ENCODE assay signal across 26 mouse cellular contexts in the genomic region with DNA sequence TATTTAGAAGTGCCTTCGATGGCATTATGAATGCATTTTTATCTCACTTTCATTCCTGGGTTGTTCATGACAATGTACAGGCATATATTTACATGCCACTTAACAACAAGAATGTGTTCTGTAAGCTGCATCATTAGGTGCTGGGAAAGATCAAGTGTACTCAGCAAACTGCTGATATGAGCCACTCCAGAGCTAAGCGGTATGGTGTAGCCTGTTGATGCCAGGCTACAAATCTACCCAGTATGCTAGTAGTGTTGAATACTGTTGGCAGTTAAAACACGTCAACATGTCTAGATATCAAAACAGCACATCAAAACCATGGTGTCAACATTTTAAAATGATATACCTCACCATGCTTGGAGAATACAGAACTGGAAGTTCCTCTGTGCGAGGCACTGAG.
DNase-seq lines count a peak whose midpoint lies in the region; ATAC-seq and TF ChIP-seq lines count a peak whose summit lies in the region.
"Had no signal": no experiment of that assay in that cellular context is flagged by ENCODE, and none has a peak within 500 bp of the region (broad histone marks: within the 10 kb centered on the region; RNA-seq: fewer than 3 reads in every experiment).

No protein-coding gene starts in this region.

- intact Hi-C loops in heart, postnatal 25 days (cut with DNase I), result no loop called here

- no peak for TF ChIP-seq CTCF in lung, postnatal 0 days (IDR thresholded peaks at IDR 0.05)

- H3K4me1 ChIP-seq in heart, embryonic 10.5 days, result peaks cover 3% of the 10 kb centered on the region; the same call in 1 of the 2 replicates
- H3K4me1 ChIP-seq in heart, embryonic 13.5 days, result peaks cover 33% of the 10 kb centered on the region
- peaks cover 15% of the 10 kb centered on the region for H3K4me1 ChIP-seq in heart, embryonic 16.5 days (ENCODE audit: control insufficient read depth, insufficient read depth, low read length)
- H3K4me1 ChIP-seq in lung, postnatal 0 days (ENCODE audit: insufficient read depth, low read depth, low read length), result no peaks in the 10 kb centered on the region

- peak overlapping the region; percentile 34 for H3K4me2 ChIP-seq in heart, embryonic 13.5 days
- 0 out of 2 replicates have a peak overlapping the region, but pooled peaks have one; percentile 10 for H3K4me2 ChIP-seq in heart, embryonic 16.5 days (ENCODE audit: low read depth, low read length)
- H3K4me2 ChIP-seq in lung, postnatal 0 days (replicated peaks; ENCODE audit: low read depth, low read length), result no peak overlapping the region
- H3K4me2 ChIP-seq: hindbrain, embryonic 14.5 days had no signal

- H3K36me3 ChIP-seq in heart, embryonic 10.5 days, result no peaks in the 10 kb centered on the region
- no peaks in the 10 kb centered on the region for H3K36me3 ChIP-seq in heart, embryonic 13.5 days
- no peaks in the 10 kb centered on the region for H3K36me3 ChIP-seq in heart, embryonic 16.5 days (ENCODE audit: control insufficient read depth, insufficient read depth)
- no peaks in the 10 kb centered on the region for H3K36me3 ChIP-seq in lung, postnatal 0 days (ENCODE audit: insufficient read depth, low read length)

- peak; percentile 68 for DNase-seq in heart, adult 11 months
- DNase-seq in heart, embryonic 10.5 days (ENCODE audit: low spot score), result no peak
- DNase-seq in heart, adult 8-10 months (ENCODE audit: low spot score), result no peak
- DNase-seq in heart, postnatal 25 days (ENCODE audit: low spot score), result no peak
- DNase-seq in lung, postnatal 0 days (ENCODE audit: low spot score), result peak; percentile 34
- DNase-seq in lung, postnatal 4 days, result no peak
- DNase-seq: adrenal gland, postnatal 10 days; adrenal gland, postnatal 36 days; B cell, adult 2 months; cerebellum, adult 18-20 months; cerebellum, adult 9-10 months; cerebellum, postnatal 14 days; gastrocnemius, postnatal 25 days; heart, postnatal 36 days; kidney, adult 18-20 months; kidney, adult 9 months had no signal

- ATAC-seq in heart, embryonic 13.5 days (ENCODE audit: extremely low read depth, insufficient number of reproducible peaks, low FRiP score, low TSS enrichment), result peak; percentile 63; the same call in 1 of the 2 replicates
- peak; percentile 94 for ATAC-seq in heart, embryonic 16.5 days (replicated peaks; ENCODE audit: extremely low read depth, insufficient read depth, low FRiP score)
- peak; percentile 80 for ATAC-seq in lung, postnatal 0 days
- ATAC-seq: forebrain, embryonic 14.5 days; hindbrain, postnatal 0 days; inflammation-experienced regulatory T-cells, adult 6 months; intestine, embryonic 16.5 days; Patski had no signal

- no peaks in the 10 kb centered on the region for H3K9me3 ChIP-seq in heart, embryonic 10.5 days
- no peaks in the 10 kb centered on the region for H3K9me3 ChIP-seq in heart, embryonic 13.5 days
- H3K9me3 ChIP-seq in heart, embryonic 16.5 days (replicated peaks; ENCODE audit: control insufficient read depth, low read length), result no peaks in the 10 kb centered on the region
- H3K9me3 ChIP-seq in lung, postnatal 0 days (ENCODE audit: low read length), result no peaks in the 10 kb centered on the region
- H3K9me3 ChIP-seq: G1E had no signal

- 43% methylated on average over 4 of the region's 4 CpGs for WGBS in heart, embryonic 10.5 days
- WGBS in heart, embryonic 13.5 days, result 38% methylated on average over 4 of the region's 4 CpGs
- WGBS in heart, embryonic 16.5 days, result 39% methylated on average over 4 of the region's 4 CpGs
- 61% methylated on average over 4 of the region's 4 CpGs for WGBS in lung, postnatal 0 days

- H3K27me3 ChIP-seq in heart, embryonic 10.5 days (ENCODE audit: insufficient read depth, poor library complexity, severe bottlenecking), result no peaks in the 10 kb centered on the region
- no peaks in the 10 kb centered on the region for H3K27me3 ChIP-seq in heart, embryonic 13.5 days (replicated peaks)
- H3K27me3 ChIP-seq in heart, embryonic 16.5 days (ENCODE audit: control insufficient read depth, insufficient read depth, low read length), result no peaks in the 10 kb centered on the region
- H3K27me3 ChIP-seq in lung, postnatal 0 days (replicated peaks; ENCODE audit: insufficient read depth, low read length), result no peaks in the 10 kb centered on the region
- H3K27me3 ChIP-seq: CH12.LX, Patski had no signal

- no peak overlapping the region for H3K9ac ChIP-seq in heart, embryonic 13.5 days
- H3K9ac ChIP-seq in heart, embryonic 16.5 days (ENCODE audit: low read length), result no peak overlapping the region
- no peak overlapping the region for H3K9ac ChIP-seq in lung, postnatal 0 days (replicated peaks; ENCODE audit: low read depth)
- H3K9ac ChIP-seq: hindbrain, embryonic 14.5 days had no signal

- TF ChIP-seq EP300 in lung, postnatal 0 days (IDR thresholded peaks at IDR 0.05), result peak; percentile 67

- H3K4me3 ChIP-seq in heart, embryonic 10.5 days, result no peak overlapping the region
- H3K4me3 ChIP-seq in heart, embryonic 13.5 days, result no peak overlapping the region
- no peak overlapping the region for H3K4me3 ChIP-seq in heart, embryonic 16.5 days (ENCODE audit: low read length)
- no peak overlapping the region for H3K4me3 ChIP-seq in lung, postnatal 0 days (ENCODE audit: low read depth, low read length)

- no peak overlapping the region for H3K27ac ChIP-seq in heart, embryonic 10.5 days
- peak overlapping the region; percentile 58; the same call in 1 of the 2 replicates for H3K27ac ChIP-seq in heart, embryonic 13.5 days (replicated peaks)
- peak overlapping the region; percentile 40; the same call in 1 of the 2 replicates for H3K27ac ChIP-seq in heart, embryonic 16.5 days (ENCODE audit: low read length)
- H3K27ac ChIP-seq in lung, postnatal 0 days (ENCODE audit: low read length), result no peak overlapping the region
- H3K27ac ChIP-seq: hindbrain, embryonic 14.5 days; hindbrain, postnatal 0 days had no signal

Comparison
In these comparisons a context has a peak if more than half of its experiments do, and no peak if none do; other contexts are left out.
1. DNase-seq: peak in heart, adult 11 months (single experiment) and lung, postnatal 0 days (single experiment); none in heart, embryonic 10.5 days (single experiment), heart, adult 8-10 months (single experiment), heart, postnatal 25 days (single experiment) and lung, postnatal 4 days (0 of 2).
2. H3K27ac ChIP-seq: peak in heart, embryonic 13.5 days (single experiment) and heart, embryonic 16.5 days (single experiment); none in heart, embryonic 10.5 days (single experiment) and lung, postnatal 0 days (single experiment).
3. Peak in every context shown above with its lines, with median percentiles within 50 percentile points of each other: ATAC-seq.